In the genomic region with DNA sequence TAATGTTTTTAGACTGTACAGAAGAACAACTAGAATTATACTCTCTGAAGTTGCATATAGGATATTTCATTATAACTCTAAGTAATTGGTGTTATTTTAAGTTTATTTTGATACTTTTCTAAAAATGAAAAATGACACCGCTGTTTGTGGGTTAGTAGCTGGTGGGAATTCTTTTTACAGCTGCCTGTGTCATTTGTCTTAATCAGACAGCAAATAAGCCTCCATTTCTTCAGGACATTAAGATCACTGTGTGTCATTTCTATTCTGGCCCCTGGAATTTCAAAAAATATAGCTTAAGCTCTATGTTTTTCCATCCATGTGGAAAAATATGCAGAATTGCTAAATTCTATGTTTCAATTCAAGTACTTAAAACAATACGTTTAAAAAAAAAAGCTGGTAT, we compare ENCODE assay signal across 31 mouse cellular contexts.
"Had no signal": no experiment of that assay in that cellular context is flagged by ENCODE, and none has a peak within 500 bp of the region (broad histone marks: within the 10 kb centered on the region; RNA-seq: fewer than 3 reads in every experiment).

No protein-coding gene starts in this region.

- H3K36me3 ChIP-seq: limb, embryonic 10.5 days; limb, embryonic 12.5 days; limb, embryonic 13.5 days; limb, embryonic 15.5 days; liver, embryonic 12.5 days; liver, embryonic 13.5 days; liver, embryonic 15.5 days; lung, embryonic 15.5 days; midbrain, embryonic 10.5 days; midbrain, embryonic 12.5 days; midbrain, embryonic 13.5 days; midbrain, embryonic 15.5 days had no signal

- H3K4me3 ChIP-seq: left cerebral cortex, adult 2 months; limb, embryonic 10.5 days; limb, embryonic 12.5 days; limb, embryonic 13.5 days; limb, embryonic 15.5 days; liver, embryonic 12.5 days; liver, embryonic 13.5 days; liver, embryonic 15.5 days; lung, embryonic 15.5 days; megakaryocyte, embryonic 14.5 days; midbrain, embryonic 10.5 days; midbrain, embryonic 12.5 days; midbrain, embryonic 13.5 days; midbrain, embryonic 15.5 days had no signal

- ATAC-seq: liver, embryonic 12.5 days; liver, postnatal 0 days; lung, postnatal 0 days; midbrain, embryonic 13.5 days; midbrain, embryonic 15.5 days; midbrain, embryonic 16.5 days had no signal

- H3K27me3 ChIP-seq: limb, embryonic 12.5 days; limb, embryonic 13.5 days; limb, embryonic 15.5 days; liver, embryonic 12.5 days; liver, embryonic 13.5 days; liver, embryonic 15.5 days; lung, embryonic 15.5 days; megakaryocyte, embryonic 14.5 days; midbrain, embryonic 12.5 days; midbrain, embryonic 13.5 days; midbrain, embryonic 15.5 days had no signal

- H3K9me3 ChIP-seq: limb, embryonic 10.5 days; limb, embryonic 12.5 days; limb, embryonic 13.5 days; limb, embryonic 15.5 days; liver, embryonic 12.5 days; liver, embryonic 13.5 days; liver, embryonic 15.5 days; lung, embryonic 15.5 days; midbrain, embryonic 10.5 days; midbrain, embryonic 12.5 days; midbrain, embryonic 13.5 days; midbrain, embryonic 15.5 days had no signal

- H3K4me1 ChIP-seq: limb, embryonic 12.5 days; limb, embryonic 13.5 days; limb, embryonic 15.5 days; liver, embryonic 12.5 days; liver, embryonic 13.5 days; liver, embryonic 15.5 days; lung, embryonic 15.5 days; megakaryocyte, embryonic 14.5 days; midbrain, embryonic 10.5 days; midbrain, embryonic 12.5 days had no signal

- H3K27ac ChIP-seq: left cerebral cortex, adult 2 months; limb, embryonic 10.5 days; limb, embryonic 12.5 days; limb, embryonic 13.5 days; limb, embryonic 15.5 days; liver, embryonic 12.5 days; liver, embryonic 13.5 days; liver, embryonic 14.5 days; liver, embryonic 15.5 days; lung, embryonic 15.5 days; macrophage; midbrain, embryonic 10.5 days; midbrain, embryonic 12.5 days; midbrain, embryonic 13.5 days; midbrain, embryonic 15.5 days had no signal

- H3K4me2 ChIP-seq: limb, embryonic 12.5 days; limb, embryonic 13.5 days; limb, embryonic 15.5 days; liver, embryonic 11.5 days; liver, embryonic 12.5 days; liver, embryonic 13.5 days; liver, embryonic 15.5 days; lung, embryonic 14.5 days; lung, embryonic 15.5 days; midbrain, embryonic 11.5 days; midbrain, embryonic 12.5 days; midbrain, embryonic 13.5 days; midbrain, embryonic 15.5 days had no signal

- DNase-seq: left cerebral cortex, postnatal 4 days; liver; liver, embryonic 13.5 days; liver, postnatal 0 days; lung, adult 18-20 months; lung, adult 2 months; lung, embryonic 14.5 days; lung, postnatal 10 days; lung, postnatal 14 days; lung, postnatal 36 days; lung, postnatal 4 days; midbrain, embryonic 14.5 days had no signal

- H3K9ac ChIP-seq: limb, embryonic 12.5 days; limb, embryonic 13.5 days; limb, embryonic 15.5 days; liver, embryonic 12.5 days; liver, embryonic 13.5 days; liver, embryonic 14.5 days; liver, embryonic 15.5 days; liver, postnatal 0 days; lung, embryonic 14.5 days; lung, embryonic 15.5 days; midbrain, embryonic 12.5 days; midbrain, embryonic 13.5 days; midbrain, embryonic 15.5 days had no signal
